Mouse (Mus musculus): Measurements from ENCODE around the gene Soat1.

DNA sequence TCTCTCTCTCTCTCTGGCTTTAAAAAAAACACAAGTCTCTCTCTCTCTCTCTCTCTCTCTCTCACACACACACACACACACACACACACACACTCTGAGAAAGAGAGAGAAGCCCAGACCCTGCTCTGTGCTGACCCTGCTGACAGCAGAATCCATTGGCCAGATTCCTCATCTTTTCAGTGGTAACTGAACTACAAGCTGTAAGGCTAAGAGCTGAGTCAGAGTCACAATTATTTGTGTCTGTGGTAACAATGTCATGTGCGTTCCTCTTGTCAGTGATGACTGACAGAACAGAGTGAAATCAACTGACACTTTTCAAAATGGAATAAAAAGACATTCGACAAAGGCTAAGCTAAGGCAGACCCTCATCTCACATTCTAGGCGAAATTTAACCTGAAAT is 5.6 kb downstream of the Soat1 start:
- no peak for TF ChIP-seq POLR2A (IDR thresholded peaks at IDR 0.05; ENCODE audit: borderline replicate concordance, extremely low read depth, low read depth, low read length)
- TF ChIP-seq CTCF (IDR thresholded peaks at IDR 0.05; ENCODE audit: insufficient read depth, low read length): no peak
